Comparison of ENCODE assay signal across 18 mouse cellular contexts in genomic region chr10:54042212-54042840, GRCm38 (mm10). TPM values are rescaled to one million over a fixed set of nuclear protein-coding genes. Genes with fewer than 3 reads are reported as not detected.
A peak's percentile ranks its signal among the peaks of the same experiment; 100 is the strongest.
DNase-seq lines count a peak whose midpoint lies in the region; ATAC-seq and TF ChIP-seq lines count a peak whose summit lies in the region.
"Had no signal": no experiment of that assay in that cellular context is flagged by ENCODE, and none has a peak within 500 bp of the region (broad histone marks: within the 10 kb centered on the region; RNA-seq: fewer than 3 reads in every experiment).

No protein-coding gene starts in this region.

- no peak overlapping the region for H3K4me2 ChIP-seq in heart, embryonic 12.5 days
- no peak overlapping the region for H3K4me2 ChIP-seq in stomach, embryonic 15.5 days
- no peak overlapping the region for H3K4me2 ChIP-seq in stomach, postnatal 0 days (replicated peaks; ENCODE audit: low read depth)
- H3K4me2 ChIP-seq in liver, embryonic 13.5 days: peak overlapping the region; percentile 61
- H3K4me2 ChIP-seq: heart, embryonic 13.5 days; lung, embryonic 14.5 days; midbrain, embryonic 12.5 days had no signal

- intact Hi-C loops in heart, postnatal 36 days (cut with DNase I): no loop called here

- TF ChIP-seq EP300 in stomach, postnatal 0 days (optimal IDR thresholded peaks at IDR 0.05): no peak

- 83% methylated on average over 7 of the region's 7 CpGs for WGBS in heart, embryonic 12.5 days
- WGBS in stomach, embryonic 15.5 days: 76% methylated on average over 7 of the region's 7 CpGs
- 72% methylated on average over 7 of the region's 7 CpGs for WGBS in stomach, postnatal 0 days
- 35% methylated on average over 7 of the region's 7 CpGs for WGBS in liver, embryonic 13.5 days (ENCODE audit: insufficient replicate concordance)

- no peak for TF ChIP-seq CTCF in stomach, postnatal 0 days (IDR thresholded peaks at IDR 0.05; ENCODE audit: low read depth)

- H3K9me3 ChIP-seq in heart, embryonic 12.5 days (replicated peaks): no peaks in the 10 kb centered on the region
- H3K9me3 ChIP-seq in stomach, embryonic 15.5 days: no peaks in the 10 kb centered on the region
- no peaks in the 10 kb centered on the region for H3K9me3 ChIP-seq in stomach, postnatal 0 days (ENCODE audit: control insufficient read depth, low read length)
- H3K9me3 ChIP-seq in liver, embryonic 13.5 days (replicated peaks): no peaks in the 10 kb centered on the region
- H3K9me3 ChIP-seq: heart, embryonic 13.5 days; midbrain, embryonic 12.5 days had no signal

- H3K27ac ChIP-seq in heart, embryonic 12.5 days (ENCODE audit: poor library complexity, severe bottlenecking): no peak overlapping the region
- H3K27ac ChIP-seq in stomach, embryonic 15.5 days: no peak overlapping the region
- no peak overlapping the region for H3K27ac ChIP-seq in stomach, postnatal 0 days (replicated peaks)
- H3K27ac ChIP-seq in liver, embryonic 13.5 days: peak overlapping the region; percentile 96
- H3K27ac ChIP-seq: heart, embryonic 13.5 days; midbrain, embryonic 12.5 days had no signal

- no peaks in the 10 kb centered on the region for H3K27me3 ChIP-seq in heart, embryonic 12.5 days (replicated peaks)
- H3K27me3 ChIP-seq in stomach, embryonic 15.5 days (replicated peaks): no peaks in the 10 kb centered on the region
- no peaks in the 10 kb centered on the region for H3K27me3 ChIP-seq in stomach, postnatal 0 days (ENCODE audit: control insufficient read depth, insufficient read depth, low read length)
- no peaks in the 10 kb centered on the region for H3K27me3 ChIP-seq in liver, embryonic 13.5 days
- H3K27me3 ChIP-seq: heart, embryonic 13.5 days; midbrain, embryonic 12.5 days; Patski had no signal

- no peak overlapping the region for H3K9ac ChIP-seq in heart, embryonic 12.5 days
- H3K9ac ChIP-seq in stomach, embryonic 15.5 days: no peak overlapping the region
- H3K9ac ChIP-seq in stomach, postnatal 0 days (ENCODE audit: low read length): no peak overlapping the region
- peak overlapping the region; percentile 64 for H3K9ac ChIP-seq in liver, embryonic 13.5 days
- H3K9ac ChIP-seq: heart, embryonic 13.5 days; lung, embryonic 14.5 days; midbrain, embryonic 12.5 days had no signal

- H3K4me3 ChIP-seq in heart, embryonic 12.5 days: no peak overlapping the region
- no peak overlapping the region for H3K4me3 ChIP-seq in stomach, embryonic 15.5 days (replicated peaks)
- H3K4me3 ChIP-seq in stomach, postnatal 0 days (ENCODE audit: low read depth, low read length): no peak overlapping the region
- H3K4me3 ChIP-seq in liver, embryonic 13.5 days (replicated peaks): peak overlapping the region; percentile 28
- H3K4me3 ChIP-seq: heart, embryonic 13.5 days; midbrain, embryonic 12.5 days; myocyte had no signal

- no peaks in the 10 kb centered on the region for H3K36me3 ChIP-seq in heart, embryonic 12.5 days
- no peaks in the 10 kb centered on the region for H3K36me3 ChIP-seq in stomach, embryonic 15.5 days
- no peaks in the 10 kb centered on the region for H3K36me3 ChIP-seq in stomach, postnatal 0 days (ENCODE audit: control insufficient read depth, insufficient read depth, low read length)
- H3K36me3 ChIP-seq in liver, embryonic 13.5 days: no peaks in the 10 kb centered on the region
- H3K36me3 ChIP-seq: heart, embryonic 13.5 days; midbrain, embryonic 12.5 days had no signal

- H3K4me1 ChIP-seq in heart, embryonic 12.5 days (replicated peaks): peaks cover 32% of the 10 kb centered on the region
- no peaks in the 10 kb centered on the region for H3K4me1 ChIP-seq in stomach, embryonic 15.5 days
- no peaks in the 10 kb centered on the region for H3K4me1 ChIP-seq in stomach, postnatal 0 days (replicated peaks; ENCODE audit: control insufficient read depth, insufficient read depth)
- H3K4me1 ChIP-seq in liver, embryonic 13.5 days (replicated peaks): peaks cover 76% of the 10 kb centered on the region
- H3K4me1 ChIP-seq: midbrain, embryonic 12.5 days had no signal

- DNase-seq in heart, postnatal 36 days: no peak
- DNase-seq in stomach, postnatal 0 days (ENCODE audit: low spot score): no peak
- DNase-seq in liver, embryonic 13.5 days: peak; percentile 82
- no peak for DNase-seq in ovary, postnatal 14 days (ENCODE audit: low spot score)
- DNase-seq in left cerebral cortex, adult 9 months (ENCODE audit: low spot score in 2 of 2): no peak
- no peak for DNase-seq in gastrocnemius, postnatal 10 days
- DNase-seq: cerebellum, adult 11-12 months; gastrocnemius, postnatal 36 days; kidney, postnatal 14 days; lung, embryonic 14.5 days; right cerebral cortex, postnatal 25 days had no signal

- ATAC-seq in heart, embryonic 12.5 days (ENCODE audit: insufficient number of reproducible peaks, low FRiP score): peak; percentile 36; the same call in 1 of the 2 replicates
- peak; percentile 87; the same call in 1 of the 2 replicates for ATAC-seq in stomach, embryonic 15.5 days (ENCODE audit: insufficient read depth, low FRiP score, low read depth)
- ATAC-seq in stomach, postnatal 0 days (ENCODE audit: low FRiP score, low TSS enrichment): no peak
- peak; percentile 83 for ATAC-seq in liver, embryonic 13.5 days (ENCODE audit: low read depth)
- ATAC-seq: inflammation-experienced regulatory T-cells, adult 6 months; Patski had no signal

RNA-seq across cellular contexts. Expression of gene Man1a, which starts 34.1 kb away (rescaled TPM):
- 9.4 and 10.6 TPM in 2 replicates for polyA plus RNA-seq in heart, embryonic 12.5 days (2016; fragmentation: Nextera tagmentation; extraction: Ambion mirVana)
- 10 to 100 TPM; 40.7 to 42.2 TPM for total RNA-seq in heart, postnatal 36 days (2021)
- polyA plus RNA-seq in stomach, embryonic 15.5 days (2015; fragmentation: Nextera tagmentation; extraction: Ambion mirVana): 12.7 and 14.1 TPM in 2 replicates
- polyA plus RNA-seq in stomach, postnatal 0 days (2015; fragmentation: Nextera tagmentation; extraction: Ambion mirVana): 11.0 and 11.1 TPM in 2 replicates
- polyA plus RNA-seq in liver, embryonic 13.5 days (2015; fragmentation: Nextera tagmentation; extraction: Ambion mirVana): 8.2 and 11.2 TPM in 2 replicates
- total RNA-seq in gastrocnemius, postnatal 10 days (2021): 10 to 100 TPM; 19.6 to 21.7 TPM
